Mouse (Mus musculus): Measurements from ENCODE around the gene Platr17. TPM values are rescaled to one million over a fixed set of nuclear protein-coding genes. Genes with fewer than 3 reads are reported as not detected.
"Not testable (repeated sequence)": the region's sequence is repeated elsewhere in the genome, so short reads cannot be mapped to it uniquely, and the experiment has no call there.

Gene Platr17
- polyA plus RNA-seq, 1 experiment from 2014 or later = 0.28 TPM

DNA sequence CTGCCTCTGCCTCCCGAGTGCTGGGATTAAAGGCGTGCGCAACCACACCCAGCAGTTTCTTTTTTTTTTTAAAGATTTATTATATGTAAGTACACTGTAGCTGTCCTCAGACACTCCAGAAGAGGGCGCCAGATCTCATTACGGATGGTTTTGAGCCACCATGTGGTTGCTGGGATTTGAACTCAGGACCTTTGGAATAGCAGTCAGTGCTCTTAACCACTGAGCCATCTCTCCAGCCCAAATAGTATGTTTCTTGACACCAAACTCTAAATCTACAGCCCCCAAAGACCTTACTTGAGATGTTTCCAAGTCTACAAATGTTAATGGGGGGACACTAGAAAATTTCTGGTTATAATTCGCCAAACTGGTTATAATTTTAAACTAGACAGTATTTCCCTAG, 13.0 kb upstream of the Platr17 start:
- not testable (repeated sequence) for H3K36me3 ChIP-seq (ENCODE audit: poor library complexity, severe bottlenecking); H3K4me3 ChIP-seq
- 69% methylated on average over 6 of the region's 6 CpGs for WGBS

GRCm38 (mm10) chr17:33892429-33892828, 12.5 kb upstream of the Platr17 start:
- WGBS = 24% methylated on average over 7 of the region's 7 CpGs
- Histone ChIP-seq H3K4me2 (no peak overlapping the region), H3K27ac (no peak overlapping the region), H3K4me3 (no peak overlapping the region), H3K9ac (no peak overlapping the region), H3K27me3 (no peaks in the 10 kb centered on the region), H3K36me3 (ENCODE audit: poor library complexity, severe bottlenecking) (no peaks in the 10 kb centered on the region), H3K9me3 (replicated peaks) (no peaks in the 10 kb centered on the region), H3K4me1 (peaks cover 22% of the 10 kb centered on the region)
- no peak for ATAC-seq

More for the DNA sequence above, 13.0 kb upstream of the Platr17 start:
- not testable (repeated sequence) for H3K9me3 ChIP-seq (replicated peaks); H3K27ac ChIP-seq; H3K27me3 ChIP-seq; H3K4me2 ChIP-seq; ATAC-seq; H3K9ac ChIP-seq
- peaks cover 22% of the 10 kb centered on the region for H3K4me1 ChIP-seq

DNA sequence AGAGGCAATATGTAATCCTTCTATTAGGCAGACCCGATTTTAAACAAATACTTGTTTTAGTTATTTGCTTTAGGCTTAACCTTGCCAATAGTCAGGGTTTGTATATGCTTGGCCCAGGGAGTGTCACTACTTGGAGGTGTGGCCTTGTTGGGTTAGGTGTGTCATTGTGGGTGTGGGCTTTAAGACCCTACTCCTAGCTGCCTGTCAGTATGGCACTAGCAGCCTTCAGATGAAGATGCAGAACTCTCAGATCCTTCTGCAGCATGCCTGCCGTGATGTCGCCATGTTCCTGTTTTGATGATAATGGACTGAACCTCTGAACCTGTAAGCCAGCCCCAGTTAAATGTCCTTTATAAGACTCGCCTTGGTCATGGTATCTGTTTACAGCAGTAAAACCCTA, 11.9 kb upstream of the Platr17 start:
- WGBS = 87% methylated on average over 4 of the region's 4 CpGs
- peaks cover 18% of the 10 kb centered on the region for H3K4me1 ChIP-seq
- ATAC-seq = not testable (repeated sequence)

GRCm38 (mm10) chr17:33897114-33897794, 7.7 kb upstream of the Platr17 start:
- Histone ChIP-seq H3K27me3 (no peaks in the 10 kb centered on the region), H3K4me3 (no peak overlapping the region), H3K9me3 (replicated peaks) (no peaks in the 10 kb centered on the region), H3K27ac (no peak overlapping the region), H3K4me1 (no peaks in the 10 kb centered on the region), H3K36me3 (ENCODE audit: poor library complexity, severe bottlenecking) (no peaks in the 10 kb centered on the region), H3K4me2 (no peak overlapping the region), H3K9ac (no peak overlapping the region)
- 46% methylated on average over 6 of the region's 6 CpGs for WGBS
- no peak for ATAC-seq

More for the DNA sequence above, 11.9 kb upstream of the Platr17 start:
- not testable (repeated sequence) for H3K36me3 ChIP-seq (ENCODE audit: poor library complexity, severe bottlenecking); H3K9me3 ChIP-seq (replicated peaks); H3K27me3 ChIP-seq; H3K4me2 ChIP-seq; H3K4me3 ChIP-seq; H3K27ac ChIP-seq; H3K9ac ChIP-seq

- not testable (repeated sequence) for H3K27ac ChIP-seq; ATAC-seq; H3K4me3 ChIP-seq; H3K36me3 ChIP-seq (ENCODE audit: poor library complexity, severe bottlenecking); H3K9ac ChIP-seq; H3K9me3 ChIP-seq (replicated peaks); H3K4me2 ChIP-seq; H3K4me1 ChIP-seq; H3K27me3 ChIP-seq
- WGBS = 86% methylated on average over 4 of the region's 4 CpGs
Measured at GRCm38 (mm10) chr17:33898193-33898592, 6.7 kb upstream of the Platr17 start.

GRCm38 (mm10) chr17:33899642-33900041, 5.3 kb upstream of the Platr17 start:
- Histone ChIP-seq H3K4me1 (no peaks in the 10 kb centered on the region), H3K36me3 (ENCODE audit: poor library complexity, severe bottlenecking) (no peaks in the 10 kb centered on the region)
- ATAC-seq = no peak

DNA sequence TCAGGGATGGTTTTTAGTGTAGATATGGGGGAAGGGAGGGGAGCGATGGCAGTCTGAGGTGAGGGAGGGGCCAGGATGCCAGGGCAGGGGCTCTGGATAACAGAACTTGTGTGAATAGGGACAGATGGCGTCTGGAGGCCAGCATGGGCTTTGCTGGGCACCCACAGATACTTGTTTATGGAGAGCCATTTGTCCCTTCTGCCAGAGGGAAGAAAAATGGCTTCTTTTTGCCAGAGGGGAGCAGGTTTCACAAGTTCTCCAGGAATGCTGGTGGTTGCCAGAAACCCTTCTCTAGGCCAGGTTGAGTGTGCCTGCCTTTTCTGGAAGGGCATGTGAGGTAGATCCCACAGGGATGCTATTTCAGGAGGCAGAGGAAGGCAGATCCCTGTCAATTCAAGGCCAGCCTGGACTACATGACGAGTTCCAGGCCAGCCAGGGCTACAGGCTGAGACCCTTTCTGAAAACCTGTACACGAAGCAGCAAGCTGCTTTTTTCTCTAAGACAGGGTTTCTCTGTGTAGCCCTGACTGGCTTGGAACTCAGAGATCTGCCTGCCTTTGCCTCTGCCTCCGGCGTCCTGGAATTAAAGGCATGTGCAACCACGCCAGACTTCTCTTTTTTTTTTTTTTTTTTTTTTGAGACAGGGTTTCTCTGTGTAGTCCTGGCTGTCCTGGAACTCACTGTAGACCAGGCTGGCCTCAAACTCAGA, 4.5 kb upstream of the Platr17 start:
- no peak overlapping the region; the same call in 1 of the 2 replicates for H3K9ac ChIP-seq
- no peak overlapping the region for H3K4me3 ChIP-seq
- no peak overlapping the region for H3K27ac ChIP-seq
- no peaks in the 10 kb centered on the region for H3K9me3 ChIP-seq (replicated peaks)
- no peaks in the 10 kb centered on the region for H3K27me3 ChIP-seq
- H3K4me1 ChIP-seq = no peaks in the 10 kb centered on the region
- ATAC-seq = no peak
- no peaks in the 10 kb centered on the region for H3K36me3 ChIP-seq (ENCODE audit: poor library complexity, severe bottlenecking)
- H3K4me2 ChIP-seq = no peak overlapping the region
- WGBS = 75% methylated on average over 7 of the region's 7 CpGs

More at GRCm38 (mm10) chr17:33899642-33900041, 5.3 kb upstream of the Platr17 start:
- Histone ChIP-seq H3K27me3 (no peaks in the 10 kb centered on the region), H3K4me3 (no peak overlapping the region), H3K9me3 (replicated peaks) (no peaks in the 10 kb centered on the region), H3K27ac (no peak overlapping the region), H3K4me2 (no peak overlapping the region), H3K9ac (no peak overlapping the region)
- 75% methylated on average over 4 of the region's 4 CpGs for WGBS

DNA sequence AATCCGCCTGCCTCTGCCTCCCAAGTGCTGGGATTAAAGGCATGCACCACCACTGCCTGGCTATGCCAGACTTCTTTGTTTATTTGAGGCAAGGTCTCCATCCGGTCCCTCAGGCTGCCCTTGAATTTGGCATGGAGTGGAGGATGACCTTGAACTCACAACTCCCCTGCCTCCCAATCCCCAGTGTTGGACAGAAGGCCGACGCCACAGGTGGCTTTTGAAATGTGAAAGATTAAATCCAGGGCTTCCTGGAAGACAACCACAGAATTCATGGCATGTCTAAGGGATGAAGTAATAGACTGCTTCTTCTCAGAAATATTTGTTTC, 4.0 kb upstream of the Platr17 start:
- WGBS = 86% methylated on average over 4 of the region's 4 CpGs

DNA sequence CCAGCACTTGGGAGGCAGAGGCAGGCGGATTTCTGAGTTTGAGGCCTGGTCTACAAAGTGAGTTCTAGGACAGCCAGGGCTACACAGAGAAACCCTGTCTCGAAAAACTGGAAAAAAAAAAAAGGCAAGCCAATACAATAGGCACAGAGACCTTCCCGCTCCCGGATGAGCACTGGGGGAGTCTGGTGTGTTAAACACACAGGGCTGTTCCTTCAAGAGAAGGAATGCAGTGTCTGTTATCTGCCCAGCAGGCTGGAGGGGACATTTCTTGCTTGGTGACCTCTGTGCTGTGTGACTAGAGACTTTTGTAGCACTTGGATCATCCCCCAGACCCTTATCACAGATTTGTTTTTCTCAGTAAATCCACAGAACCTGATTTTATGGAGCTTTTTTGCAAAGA, 3.3 kb upstream of the Platr17 start:
- H3K4me3 ChIP-seq = no peak overlapping the region
- H3K9ac ChIP-seq = no peak overlapping the region
- no peaks in the 10 kb centered on the region for H3K9me3 ChIP-seq (replicated peaks)
- no peak overlapping the region for H3K4me2 ChIP-seq
- H3K4me1 ChIP-seq = no peaks in the 10 kb centered on the region
- no peak for ATAC-seq
- no peaks in the 10 kb centered on the region for H3K27me3 ChIP-seq
- WGBS = 68% methylated on average over 4 of the region's 4 CpGs
- H3K27ac ChIP-seq = no peak overlapping the region
- no peaks in the 10 kb centered on the region for H3K36me3 ChIP-seq (ENCODE audit: poor library complexity, severe bottlenecking)

More for the DNA sequence above, 4.0 kb upstream of the Platr17 start:
- Histone ChIP-seq H3K9me3 (replicated peaks) (no peaks in the 10 kb centered on the region), H3K9ac (no peak overlapping the region), H3K36me3 (ENCODE audit: poor library complexity, severe bottlenecking) (no peaks in the 10 kb centered on the region), H3K4me2 (no peak overlapping the region), H3K27me3 (no peaks in the 10 kb centered on the region), H3K4me1 (no peaks in the 10 kb centered on the region), H3K27ac (no peak overlapping the region), H3K4me3 (no peak overlapping the region)
- no peak for ATAC-seq

- Histone ChIP-seq H3K27me3 (no peaks in the 10 kb centered on the region), H3K4me1 (no peaks in the 10 kb centered on the region), H3K36me3 (ENCODE audit: poor library complexity, severe bottlenecking) (no peaks in the 10 kb centered on the region), H3K9ac (no peak overlapping the region), H3K9me3 (replicated peaks) (no peaks in the 10 kb centered on the region), H3K4me3 (no peak overlapping the region), H3K27ac (no peak overlapping the region), H3K4me2 (no peak overlapping the region)
- ATAC-seq = no peak
- 73% methylated on average over 4 of the region's 4 CpGs for WGBS
Measured at GRCm38 (mm10) chr17:33902079-33902478, 2.9 kb upstream of the Platr17 start.

GRCm38 (mm10) chr17:33902491-33902890, 2.4 kb upstream of the Platr17 start:
- ATAC-seq = no peak
- no peak overlapping the region for H3K9ac ChIP-seq
- no peak overlapping the region for H3K4me3 ChIP-seq
- WGBS = 83% methylated on average over 7 of the region's 7 CpGs
- H3K9me3 ChIP-seq (replicated peaks) = no peaks in the 10 kb centered on the region
- no peak overlapping the region for H3K4me2 ChIP-seq
- H3K27me3 ChIP-seq = no peaks in the 10 kb centered on the region
- H3K27ac ChIP-seq = no peak overlapping the region
- H3K36me3 ChIP-seq (ENCODE audit: poor library complexity, severe bottlenecking) = no peaks in the 10 kb centered on the region
- H3K4me1 ChIP-seq = peaks cover under 1% of the 10 kb centered on the region; the same call in 1 of the 2 replicates

GRCm38 (mm10) chr17:33903911-33904651, 854 bp upstream of the Platr17 start:
- 76% methylated on average over 6 of the region's 6 CpGs for WGBS
- not testable (repeated sequence) for H3K9ac ChIP-seq; H3K4me2 ChIP-seq; H3K27ac ChIP-seq; H3K36me3 ChIP-seq (ENCODE audit: poor library complexity, severe bottlenecking); H3K4me3 ChIP-seq; H3K27me3 ChIP-seq; H3K9me3 ChIP-seq (replicated peaks); ATAC-seq
- peaks cover 11% of the 10 kb centered on the region for H3K4me1 ChIP-seq

Measured in forebrain, embryonic 13.5 days (tissue).